Mouse (Mus musculus) natural killer cell, adult 2 months (primary cell): ENCODE results near the gene Dicer1.

Source experiments
- DNase-seq, 2 experiments: peaks; one replicate each; pipeline ENCODE4 v3.0.0; 2022; ENCODE audit warnings: low spot score in 2 of 2

The Dicer1 gene

DNA sequence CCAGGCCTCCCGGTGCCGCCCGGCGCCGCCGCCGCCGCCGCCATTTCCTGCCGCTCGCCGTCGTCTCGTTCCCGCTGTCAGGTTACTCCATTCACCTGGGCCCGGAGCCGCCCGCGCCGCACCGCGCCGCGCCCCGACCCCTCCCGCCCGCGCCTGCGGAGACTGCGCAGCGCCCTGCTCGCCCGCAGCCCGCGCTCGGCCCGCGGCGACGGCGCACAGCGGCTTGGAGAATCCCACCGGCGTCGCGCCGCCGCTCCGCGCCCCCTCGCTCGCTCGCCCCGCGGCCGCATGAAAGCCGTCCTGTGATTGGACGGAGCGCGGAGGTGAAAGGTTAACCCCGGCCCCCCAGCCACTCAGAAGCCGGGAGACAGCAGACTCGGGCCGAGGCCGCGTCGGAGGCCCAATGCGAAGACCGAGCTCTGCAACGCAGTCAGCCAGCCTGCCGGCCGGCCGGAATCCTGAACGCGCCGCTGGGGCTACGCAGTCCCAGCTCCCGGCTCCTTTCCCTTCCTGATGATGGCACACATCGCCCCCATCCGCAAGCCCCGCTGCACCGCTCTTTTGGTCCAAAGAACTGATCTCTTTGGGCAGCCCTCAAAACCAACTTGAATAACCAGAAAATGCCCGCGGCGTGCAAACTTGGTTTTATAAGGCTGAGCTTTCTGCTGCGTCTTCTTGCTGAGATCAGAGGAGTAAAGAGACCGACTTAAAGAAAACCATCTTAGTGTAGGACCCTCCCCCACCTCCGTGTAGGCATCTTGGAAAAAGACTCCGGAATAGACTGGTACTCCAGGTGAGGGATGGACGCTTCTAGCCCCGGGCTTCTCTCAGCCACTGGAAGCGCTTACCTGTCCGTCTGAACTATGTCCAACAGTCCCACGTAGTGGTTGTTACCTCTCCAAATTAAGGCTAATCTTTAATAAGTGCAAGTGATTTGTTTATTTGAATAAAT lies at the start of gene Dicer1:
TSS of gene Dicer1 (minus strand) at position 139 of the 952 bp plus-strand sequence.
- DNase-seq, result peak; percentile 95 to 96

- no peak for DNase-seq
These were observed 47.6 kb upstream of the Dicer1 start for GRCm38 (mm10) chr12:104799365-104799764.

- DNase-seq, result no peak
These were observed 46.2 kb upstream of the Dicer1 start for GRCm38 (mm10) chr12:104797905-104798304.

- no peak for DNase-seq
These were observed 45.1 kb upstream of the Dicer1 start for GRCm38 (mm10) chr12:104796635-104797378.

DNA sequence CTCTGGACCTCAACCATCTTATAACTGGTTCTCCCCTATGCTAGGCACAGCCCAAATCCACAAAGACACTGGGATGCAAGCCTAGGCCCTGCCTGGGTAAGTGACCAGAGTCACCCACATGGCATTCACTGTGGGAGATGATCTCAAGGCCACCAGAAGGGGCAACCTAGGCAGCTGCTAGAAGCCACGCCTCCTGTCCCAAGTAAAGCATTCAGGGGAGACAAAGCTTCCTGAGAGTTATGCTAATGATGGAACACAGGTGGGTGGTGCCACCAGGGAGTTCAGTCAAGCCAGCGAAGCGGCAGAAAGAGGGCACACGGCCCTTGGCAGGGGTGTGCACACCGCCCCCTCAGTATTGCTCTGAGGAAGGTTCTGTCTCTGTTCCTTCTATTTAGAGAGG lies 43.2 kb upstream of the Dicer1 start:
- no peak for DNase-seq

DNA sequence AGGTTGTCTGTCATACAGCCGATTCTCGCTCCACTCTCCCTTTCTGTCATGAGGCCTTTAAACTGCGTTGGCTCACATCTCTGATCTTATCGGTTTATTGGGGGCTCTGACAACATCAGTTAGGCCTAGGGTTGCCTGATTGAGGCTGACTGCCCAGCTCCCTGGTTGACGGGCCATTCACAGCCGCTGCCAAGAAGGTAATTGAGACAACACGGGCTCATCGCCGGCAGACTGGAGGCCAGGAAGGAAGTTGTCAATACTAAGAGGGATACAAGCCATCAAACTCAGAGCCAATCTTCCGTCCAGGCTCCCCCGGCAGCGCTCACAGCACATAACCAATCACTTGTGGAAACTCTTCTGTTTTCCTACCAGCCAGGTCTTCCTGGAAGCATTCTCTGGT lies 41.7 kb upstream of the Dicer1 start:
- no peak for DNase-seq

- no peak for DNase-seq
These were observed 25.9 kb upstream of the Dicer1 start for GRCm38 (mm10) chr12:104777603-104778002.

DNA sequence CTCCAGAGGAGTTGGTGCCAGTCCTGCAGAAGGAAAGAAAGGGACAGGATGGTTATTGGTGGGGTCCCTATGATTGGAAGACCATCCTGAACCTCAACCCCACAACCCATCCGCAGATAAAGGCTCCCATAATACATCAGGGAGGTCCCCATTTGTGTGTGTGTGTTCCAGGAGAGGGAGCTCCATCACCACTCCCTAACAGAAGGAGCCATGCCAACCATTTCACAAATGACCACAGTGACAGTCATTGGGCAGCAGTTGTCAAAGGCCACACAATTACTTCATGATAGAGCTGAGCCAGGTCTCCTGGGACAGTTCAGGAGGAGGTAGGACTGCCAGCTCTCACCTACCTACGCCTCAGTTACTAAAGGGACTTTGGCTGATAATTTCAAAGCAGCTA lies 20.2 kb upstream of the Dicer1 start:
- DNase-seq, result no peak

DNA sequence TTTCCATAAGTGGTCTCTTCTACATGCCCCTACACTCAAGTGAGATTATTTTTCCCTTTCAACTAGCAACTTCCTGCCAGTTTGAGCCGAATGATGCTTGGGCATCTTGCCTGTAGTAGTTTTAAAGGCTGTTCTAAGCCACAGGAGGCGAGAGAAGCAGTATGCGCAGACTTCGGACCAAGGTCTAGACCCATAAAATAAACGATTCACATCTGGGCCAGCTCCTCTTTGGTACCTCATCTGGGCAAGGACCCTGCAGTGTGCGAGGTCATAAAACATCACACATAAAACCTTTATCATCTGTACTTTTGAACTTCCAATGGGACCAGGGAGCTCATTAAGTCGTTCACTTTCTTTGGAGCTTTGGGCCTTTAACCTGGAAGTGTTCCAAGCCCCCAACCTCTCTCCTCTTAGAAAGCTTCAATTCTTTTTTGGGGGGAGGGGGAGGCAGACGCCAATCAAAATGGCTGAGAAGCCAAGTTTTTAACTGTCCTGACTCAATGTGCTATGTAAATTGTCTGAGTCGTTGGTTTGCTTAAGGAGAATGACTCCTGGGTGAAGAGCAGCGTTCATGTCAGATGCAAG lies 17.5 kb upstream of the Dicer1 start:
- no peak for DNase-seq

DNA sequence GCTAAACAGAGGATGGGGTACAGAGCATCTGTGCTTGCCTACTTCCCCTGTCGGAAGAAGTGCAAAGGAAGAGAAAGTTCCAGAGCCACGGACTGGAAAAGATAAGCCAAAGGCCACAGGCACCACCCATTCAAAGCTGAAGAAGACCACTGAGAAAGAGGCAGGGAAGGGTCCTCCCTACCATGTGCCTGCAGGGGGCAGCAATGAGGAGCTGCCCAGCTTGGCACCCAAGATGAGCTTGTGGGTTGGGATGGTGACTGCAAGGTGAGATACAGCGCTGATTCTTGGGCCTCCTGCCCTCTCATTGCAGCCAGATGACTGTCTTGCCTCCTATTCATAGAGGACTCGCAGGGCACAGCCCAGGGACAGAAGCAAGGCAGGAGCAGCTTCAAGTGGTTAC lies 15.4 kb upstream of the Dicer1 start:
- DNase-seq, result no peak

- DNase-seq, result no peak
These were observed 14.0 kb upstream of the Dicer1 start for GRCm38 (mm10) chr12:104765761-104766160.

GRCm38 (mm10) chr12:104765116-104765515 lies 13.4 kb upstream of the Dicer1 start:
- DNase-seq, result no peak

DNA sequence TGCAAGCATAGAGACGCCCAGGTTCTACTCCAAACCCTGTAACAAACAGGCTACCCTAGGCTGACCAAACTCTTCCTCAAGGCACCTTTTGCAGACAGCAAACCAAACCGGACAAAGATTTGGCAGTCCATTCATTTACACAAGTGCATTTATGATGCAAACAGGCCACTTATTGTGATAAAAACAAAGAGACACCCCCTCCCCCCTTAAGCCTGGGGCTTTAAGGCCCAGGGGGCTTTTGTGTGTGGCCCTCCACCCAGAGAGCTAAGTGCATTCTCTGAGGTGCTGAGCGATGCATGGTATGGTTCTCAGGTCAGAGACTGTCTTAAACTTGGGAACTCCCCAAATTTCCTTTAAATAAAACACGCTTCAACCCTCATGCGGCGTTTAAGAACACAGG lies 12.2 kb upstream of the Dicer1 start:
- DNase-seq, result no peak

DNA sequence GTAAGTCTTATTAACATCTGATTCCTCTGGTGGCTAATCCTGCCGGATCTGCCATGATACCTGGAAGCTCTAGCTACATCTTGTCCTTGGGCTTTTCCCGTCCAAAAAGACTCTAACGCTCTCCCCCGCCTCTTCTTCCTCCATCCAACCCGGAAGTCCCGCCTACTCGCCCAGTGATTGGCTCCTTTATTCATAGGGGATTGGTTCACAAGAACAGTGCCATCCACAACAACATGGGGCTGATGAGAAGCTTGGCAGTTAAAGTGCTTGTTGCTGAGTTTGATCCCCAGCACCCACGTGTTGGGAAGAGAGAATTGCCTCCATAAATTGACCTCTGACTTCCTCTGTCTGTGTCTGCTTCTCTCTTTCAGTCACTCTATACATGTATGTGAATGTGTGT lies 9.7 kb upstream of the Dicer1 start:
- DNase-seq, result no peak

GRCm38 (mm10) chr12:104758066-104758465 lies 6.3 kb upstream of the Dicer1 start:
- DNase-seq, result no peak

- DNase-seq, result no peak
These were observed 1.9 kb upstream of the Dicer1 start for GRCm38 (mm10) chr12:104753686-104754085.

DNA sequence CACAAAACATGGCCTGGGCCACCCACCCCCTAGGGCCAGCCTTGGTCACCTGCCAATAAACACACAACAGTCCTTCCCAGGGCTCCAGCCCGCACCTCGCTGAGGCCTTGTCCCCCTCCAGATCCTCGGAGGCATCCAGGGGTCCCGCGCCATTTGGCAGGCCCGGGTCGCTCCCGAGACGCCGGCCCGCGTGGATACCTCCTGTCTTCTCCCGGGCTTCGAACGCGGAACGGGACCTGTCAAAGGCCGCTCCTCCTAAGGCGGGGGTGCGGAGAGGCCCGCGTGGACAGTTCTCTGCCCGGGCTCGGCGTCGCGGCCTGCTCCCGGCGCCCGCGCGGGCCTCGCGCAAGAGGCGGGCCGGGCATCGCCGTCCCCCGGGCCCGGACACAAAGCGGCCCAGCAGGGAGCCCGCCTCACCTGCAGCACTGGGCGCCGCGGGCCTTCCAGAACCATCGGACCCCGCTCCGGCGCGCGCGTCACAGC lies 380 bp downstream of the Dicer1 start:
- peak in 1 of 2 experiments; percentile 16 for DNase-seq

GRCm38 (mm10) chr12:104748946-104749345 lies 2.8 kb downstream of the Dicer1 start:
- DNase-seq, result peak in 1 of 2 experiments; percentile 35

DNA sequence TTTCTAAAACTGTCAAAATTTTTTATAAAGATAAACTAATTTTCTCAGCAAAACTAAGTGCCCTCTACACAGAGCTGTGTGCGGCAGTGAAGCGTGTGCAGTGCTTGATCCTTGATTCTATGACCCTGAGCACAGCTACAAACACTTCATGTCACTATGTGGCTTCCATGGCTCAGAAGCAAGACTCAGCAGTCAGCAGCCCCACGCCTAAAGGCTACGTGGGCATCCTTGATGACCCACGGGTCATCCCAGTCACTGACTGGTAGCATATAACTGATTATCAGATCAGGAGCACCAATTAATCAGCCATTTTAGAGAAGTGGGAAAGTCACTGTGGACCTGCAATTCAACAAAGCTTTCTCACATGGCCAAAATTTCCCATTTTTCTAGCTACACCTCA lies 4.5 kb downstream of the Dicer1 start:
- no peak for DNase-seq

- DNase-seq, result no peak
These were observed 5.2 kb downstream of the Dicer1 start for GRCm38 (mm10) chr12:104746601-104747000.

GRCm38 (mm10) chr12:104743687-104744086 lies 8.1 kb downstream of the Dicer1 start:
- DNase-seq, result no peak

GRCm38 (mm10) chr12:104742247-104742646 lies 9.5 kb downstream of the Dicer1 start:
- DNase-seq, result peak in 1 of 2 experiments; percentile 42
